Mouse (Mus musculus) inflammation-experienced regulatory T-cells, adult 6 months (primary cell): ENCODE results near the gene Zwint. TPM values are rescaled to one million over a fixed set of nuclear protein-coding genes. Genes with fewer than 3 reads are reported as not detected.

Source experiments
- ATAC-seq: one replicate; pipeline ENCODE4 v1.8.0; 2017
- polyA plus RNA-seq, 3 experiments: library from polyadenylated mRNA; unstranded; fragments of 100-300 nt; shearing (Covaris generic); gene quantifications; one replicate each; pipeline ENCODE4 v1.2.1; 2017

The Zwint gene
- 100 to 1,000 TPM; 116 to 155 (median 145) TPM for polyA plus RNA-seq

GRCm38 (mm10) chr10:72654270-72655016 is at the start of gene Zwint:
Gene Zwint, plus strand, starts transcription at chr10:72654845.
- peak; percentile 95 for ATAC-seq

DNA sequence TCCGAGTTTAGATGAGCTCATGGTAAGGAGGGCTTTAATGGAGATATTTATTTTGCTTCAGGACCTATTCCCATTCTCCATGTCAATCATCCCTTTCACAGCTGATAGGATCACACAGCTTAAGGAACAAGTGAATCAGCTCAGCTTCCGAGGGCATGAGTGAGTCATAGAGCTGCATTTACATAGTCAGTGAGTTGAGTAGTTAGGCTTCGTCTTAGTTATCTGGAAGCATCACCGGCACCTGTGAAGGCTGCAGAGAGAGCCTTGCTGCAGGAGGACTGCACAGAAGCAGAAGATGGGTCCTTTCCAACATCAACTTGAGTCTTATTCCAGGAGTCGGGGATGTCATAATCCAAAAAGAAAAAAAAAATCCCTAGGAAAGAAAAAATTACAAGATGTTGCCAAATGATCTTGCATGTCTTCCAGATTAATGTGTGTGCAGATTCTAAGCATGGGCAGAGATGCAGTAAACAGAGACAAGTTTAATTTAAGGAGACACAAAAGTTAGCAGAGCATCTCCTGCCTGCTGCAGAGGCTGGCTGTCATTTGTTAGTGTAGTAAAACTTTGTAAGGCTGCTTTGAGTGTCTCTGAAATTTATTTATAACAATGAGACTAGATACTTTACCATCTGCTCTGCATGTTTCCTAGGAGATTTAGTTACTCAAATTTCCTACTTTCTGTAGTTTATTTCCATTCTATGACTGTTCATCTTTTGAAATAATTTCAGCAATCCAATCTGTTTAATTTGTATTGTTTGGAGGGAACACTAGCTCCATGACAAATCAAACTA is 41.3 kb upstream of the Zwint start:
- ATAC-seq: no peak

GRCm38 (mm10) chr10:72616153-72616552 is 38.5 kb upstream of the Zwint start:
- ATAC-seq: no peak

GRCm38 (mm10) chr10:72620527-72620926 is 34.1 kb upstream of the Zwint start:
- ATAC-seq: peak; percentile 96

- ATAC-seq: no peak
Measured at GRCm38 (mm10) chr10:72623561-72623960, 31.1 kb upstream of the Zwint start.

DNA sequence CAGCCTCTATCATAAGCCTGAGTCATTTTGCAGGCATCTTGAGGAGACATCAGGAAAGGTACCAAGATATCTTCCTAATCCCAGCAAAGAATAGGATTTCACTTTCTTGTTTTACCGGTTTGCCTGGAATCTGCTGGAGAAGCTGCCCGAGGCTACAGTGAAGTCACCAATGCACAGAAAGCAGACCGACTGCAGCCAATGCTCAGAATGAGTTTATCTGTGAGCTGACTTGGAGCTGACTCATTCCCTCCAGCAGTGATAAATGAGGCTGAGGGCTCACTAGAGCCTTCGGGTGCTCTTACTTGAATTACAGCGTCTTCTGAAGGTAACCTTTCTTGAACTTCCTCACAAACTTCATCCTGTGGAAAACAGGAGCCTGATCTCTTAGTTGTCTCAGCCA is 20.5 kb upstream of the Zwint start:
- ATAC-seq: no peak

GRCm38 (mm10) chr10:72650867-72651266 is 3.8 kb upstream of the Zwint start:
- no peak for ATAC-seq

GRCm38 (mm10) chr10:72653797-72654196 is 848 bp upstream of the Zwint start:
- no peak for ATAC-seq

- peak; percentile 25 for ATAC-seq
Measured at GRCm38 (mm10) chr10:72655017-72655509, 418 bp downstream of the Zwint start.

DNA sequence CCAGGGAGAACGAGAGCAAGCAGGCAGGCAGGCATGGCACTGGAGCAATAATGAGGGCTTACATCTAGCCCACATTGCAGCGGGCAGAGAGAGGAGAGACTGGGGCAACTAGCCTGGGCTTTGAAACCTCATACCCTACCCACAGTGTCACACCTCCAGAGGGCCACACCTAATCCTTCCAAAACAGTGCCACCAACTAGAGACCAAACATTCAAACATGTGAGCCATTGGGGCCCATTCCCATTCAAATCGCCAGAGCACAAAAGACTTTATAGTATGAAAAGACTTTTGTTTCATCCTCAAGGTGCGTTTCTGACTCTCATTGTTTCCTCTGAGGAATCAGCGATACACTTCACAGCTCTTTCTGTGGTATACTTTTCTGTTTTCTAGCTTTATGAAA is 4.6 kb downstream of the Zwint start:
- no peak for ATAC-seq

DNA sequence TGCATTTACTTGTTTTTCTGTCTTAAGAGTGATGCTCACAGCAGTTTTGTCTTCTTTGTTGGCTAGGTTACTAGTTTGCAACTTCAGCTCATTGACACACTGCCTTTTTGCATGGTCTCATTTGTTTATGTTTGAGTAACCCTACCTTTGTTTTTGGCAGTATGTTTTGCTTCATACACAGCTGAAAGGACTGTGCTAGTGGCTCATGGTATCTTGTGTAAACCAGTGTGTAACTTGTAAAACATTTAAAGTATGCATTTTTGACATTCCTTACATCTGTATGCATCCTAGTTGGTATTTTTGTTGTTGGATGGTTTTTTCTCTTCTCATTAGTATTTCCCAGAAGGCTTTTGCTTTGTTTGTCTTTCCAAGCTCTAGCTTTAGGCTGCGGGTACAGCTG is 5.7 kb downstream of the Zwint start:
- no peak for ATAC-seq

DNA sequence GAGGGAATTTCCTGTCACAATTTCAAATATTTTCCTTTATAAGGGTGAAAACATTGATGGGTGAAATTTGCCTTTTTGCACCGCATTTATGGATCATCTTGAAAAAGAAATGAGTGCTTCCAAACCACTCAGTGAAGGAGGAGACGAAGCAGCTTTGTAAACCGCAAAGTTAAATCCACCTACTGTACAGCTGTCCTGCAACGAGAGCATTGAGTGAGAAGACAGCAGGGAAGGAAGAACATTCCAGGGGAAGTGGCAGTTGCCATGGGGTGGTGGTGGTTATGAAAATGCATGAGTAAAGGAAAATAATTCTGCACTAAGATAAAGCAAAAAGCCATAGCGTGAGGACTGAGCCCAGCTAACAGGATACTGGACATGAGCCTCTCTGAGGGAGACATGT is 13.2 kb downstream of the Zwint start:
- no peak for ATAC-seq

DNA sequence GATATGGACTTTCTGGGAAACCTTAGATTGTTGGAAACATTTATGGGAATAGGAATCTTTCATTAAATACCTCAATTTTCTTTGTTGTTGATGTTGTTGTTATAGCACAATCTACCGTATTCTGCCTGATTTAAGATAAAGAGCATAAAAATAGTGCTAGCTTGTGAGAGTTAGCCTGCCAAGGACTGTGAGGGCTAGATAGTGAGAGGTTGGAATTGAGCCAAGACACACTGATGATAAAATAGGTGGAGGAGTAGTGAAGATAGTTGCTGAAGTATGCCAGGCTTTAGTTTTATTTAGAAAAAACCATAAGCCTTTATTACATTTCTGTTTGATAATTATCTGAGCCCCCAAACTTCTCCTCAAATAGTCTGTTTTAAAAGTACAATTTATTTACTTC is 14.4 kb downstream of the Zwint start:
- ATAC-seq: no peak

DNA sequence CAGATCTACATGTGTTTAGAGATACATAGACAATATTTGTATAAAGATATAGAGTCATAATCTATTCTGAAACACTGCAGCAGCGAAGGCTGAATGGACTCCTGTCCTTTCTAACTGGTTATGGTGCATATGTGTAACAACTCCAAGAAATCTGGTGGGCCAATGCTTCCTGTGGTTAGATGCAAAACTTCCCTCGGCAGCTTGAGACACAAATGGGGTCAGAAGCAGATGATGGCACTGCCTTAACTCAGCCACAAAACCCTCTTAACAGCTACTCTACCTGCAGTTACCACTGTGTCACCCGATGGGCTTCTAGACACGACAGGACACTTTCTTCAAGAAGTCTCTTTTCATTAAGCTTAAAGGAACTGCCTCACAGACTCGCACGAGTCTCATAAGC is 21.3 kb downstream of the Zwint start:
- no peak for ATAC-seq

- no peak for ATAC-seq
Measured at GRCm38 (mm10) chr10:72676550-72676949, 21.9 kb downstream of the Zwint start.

DNA sequence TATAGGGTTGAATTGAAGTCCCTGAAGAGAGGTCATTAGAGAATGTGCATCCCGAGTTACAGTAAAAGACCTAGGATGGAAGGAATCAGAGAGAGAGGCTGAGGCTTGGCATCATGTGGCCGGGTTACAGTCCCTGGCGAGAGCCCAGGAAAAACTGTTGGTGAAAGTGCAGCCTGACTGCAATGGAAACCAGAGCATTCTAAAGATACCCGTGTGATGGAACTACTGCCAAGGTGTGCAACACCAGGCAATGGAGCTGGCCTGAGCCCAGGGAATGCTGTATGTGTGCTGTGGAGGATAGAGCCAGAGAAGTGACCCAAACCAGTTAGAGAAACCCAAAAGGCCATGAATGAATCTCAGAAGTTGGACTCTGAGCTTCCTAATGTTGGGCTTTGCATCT is 24.4 kb downstream of the Zwint start:
- no peak for ATAC-seq

GRCm38 (mm10) chr10:72701092-72701491 is 46.4 kb downstream of the Zwint start:
- ATAC-seq: no peak

DNA sequence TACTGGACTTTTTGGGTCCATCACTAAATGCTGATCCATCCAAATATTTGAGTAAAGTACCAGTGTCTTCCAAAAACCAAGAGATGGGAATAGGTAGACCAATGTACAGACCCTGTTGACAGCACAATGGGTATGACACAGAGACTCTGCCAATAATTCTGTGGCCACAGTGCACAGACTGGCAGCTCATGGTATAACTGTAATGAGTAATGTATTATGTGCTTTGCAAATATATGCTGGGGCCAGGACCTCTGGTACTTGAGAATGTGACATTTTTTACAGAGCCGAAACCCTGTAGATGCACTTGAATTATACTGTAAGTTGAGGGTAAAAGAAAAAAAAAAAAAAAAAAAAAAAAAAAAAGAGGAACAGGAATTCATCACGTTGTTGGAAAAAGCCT is 59.1 kb downstream of the Zwint start:
- ATAC-seq: no peak
